Mouse (Mus musculus): Measurements from ENCODE around the gene D8Ertd738e. TPM values are rescaled to one million over a fixed set of nuclear protein-coding genes. Genes with fewer than 3 reads are reported as not detected.
"Not testable (repeated sequence)": the region's sequence is repeated elsewhere in the genome, so short reads cannot be mapped to it uniquely, and the experiment has no call there.

Gene D8Ertd738e
- 323 and 339 TPM in 2 replicates for polyA plus RNA-seq (2014; fragmentation: Nextera tagmentation; extraction: Ambion mirVana)

GRCm38 (mm10) chr8:84249257-84250170 is at the start of gene D8Ertd738e:
D8Ertd738e (minus strand) TSS chr8:84249719.
- Histone ChIP-seq H3K36me3 (ENCODE audit: control insufficient read depth, insufficient read depth, low read length) (peaks cover 38% of the 10 kb centered on the region), H3K4me1 (replicated peaks; ENCODE audit: control insufficient read depth, insufficient read depth, low read length) (peaks cover 5% of the 10 kb centered on the region), H3K4me2 (peak within 1 kb of the TSS; percentile 69), H3K27me3 (replicated peaks; ENCODE audit: control insufficient read depth, insufficient read depth, low read length) (no peaks in the 10 kb centered on the region), H3K27ac (ENCODE audit: low read depth, low read length) (peak within 1 kb of the TSS; percentile 74), H3K4me3 (ENCODE audit: low read depth, low read length) (peak within 1 kb of the TSS; percentile 96), H3K9ac (ENCODE audit: low read depth, low read length) (peak within 1 kb of the TSS; percentile 95), H3K9me3 (ENCODE audit: control insufficient read depth, low read length) (no peaks in the 10 kb centered on the region)
- WGBS = 3% methylated on average over 52 of the region's 52 CpGs
- ATAC-seq (replicated peaks; ENCODE audit: low FRiP score) (peak; percentile 94), DNase-seq (ENCODE audit: low spot score) (peak; percentile 85)

- Histone ChIP-seq H3K9ac (ENCODE audit: low read depth, low read length) (no peak overlapping the region), H3K4me2 (no peak overlapping the region), H3K4me1 (replicated peaks; ENCODE audit: control insufficient read depth, insufficient read depth, low read length) (no peaks in the 10 kb centered on the region), H3K4me3 (ENCODE audit: low read depth, low read length) (no peak overlapping the region), H3K27me3 (replicated peaks; ENCODE audit: control insufficient read depth, insufficient read depth, low read length) (no peaks in the 10 kb centered on the region; the same call in 1 of the 2 replicates), H3K36me3 (ENCODE audit: control insufficient read depth, insufficient read depth, low read length) (no peaks in the 10 kb centered on the region), H3K27ac (ENCODE audit: low read depth, low read length) (no peak overlapping the region), H3K9me3 (ENCODE audit: control insufficient read depth, low read length) (no peaks in the 10 kb centered on the region)
- 73% methylated on average over 5 of the region's 5 CpGs for WGBS
- ATAC-seq (replicated peaks; ENCODE audit: low FRiP score) = no peak
- DNase-seq (ENCODE audit: low spot score) = no peak
Measured at GRCm38 (mm10) chr8:84297029-84297785, 47.7 kb upstream of the D8Ertd738e start.

GRCm38 (mm10) chr8:84291688-84292087 is 42.2 kb upstream of the D8Ertd738e start:
- Histone ChIP-seq H3K4me3 (ENCODE audit: low read depth, low read length) (no peak overlapping the region), H3K9me3 (ENCODE audit: control insufficient read depth, low read length) (no peaks in the 10 kb centered on the region), H3K9ac (ENCODE audit: low read depth, low read length) (no peak overlapping the region), H3K36me3 (ENCODE audit: control insufficient read depth, insufficient read depth, low read length) (no peaks in the 10 kb centered on the region), H3K4me2 (no peak overlapping the region), H3K27ac (ENCODE audit: low read depth, low read length) (no peak overlapping the region), H3K4me1 (replicated peaks; ENCODE audit: control insufficient read depth, insufficient read depth, low read length) (no peaks in the 10 kb centered on the region), H3K27me3 (replicated peaks; ENCODE audit: control insufficient read depth, insufficient read depth, low read length) (no peaks in the 10 kb centered on the region; the same call in 1 of the 2 replicates)
- WGBS = 23% methylated on average over 8 of the region's 8 CpGs
- ATAC-seq (replicated peaks; ENCODE audit: low FRiP score) (no peak), DNase-seq (ENCODE audit: low spot score) (peak; percentile 41)

- no peaks in the 10 kb centered on the region for H3K9me3 ChIP-seq (ENCODE audit: control insufficient read depth, low read length)
- ATAC-seq (replicated peaks; ENCODE audit: low FRiP score) = no peak
Measured at GRCm38 (mm10) chr8:84291086-84291485, 41.6 kb upstream of the D8Ertd738e start.

GRCm38 (mm10) chr8:84288892-84289291 is 39.4 kb upstream of the D8Ertd738e start:
- Histone ChIP-seq H3K4me1 (replicated peaks; ENCODE audit: control insufficient read depth, insufficient read depth, low read length) (peaks cover 4% of the 10 kb centered on the region; the same call in 1 of the 2 replicates), H3K27ac (ENCODE audit: low read depth, low read length) (no peak overlapping the region), H3K9me3 (ENCODE audit: control insufficient read depth, low read length) (no peaks in the 10 kb centered on the region), H3K4me2 (no peak overlapping the region), H3K36me3 (ENCODE audit: control insufficient read depth, insufficient read depth, low read length) (no peaks in the 10 kb centered on the region), H3K4me3 (ENCODE audit: low read depth, low read length) (no peak overlapping the region), H3K27me3 (replicated peaks; ENCODE audit: control insufficient read depth, insufficient read depth, low read length) (no peaks in the 10 kb centered on the region; the same call in 1 of the 2 replicates), H3K9ac (ENCODE audit: low read depth, low read length) (no peak overlapping the region)
- no peak for DNase-seq (ENCODE audit: low spot score)
- ATAC-seq (replicated peaks; ENCODE audit: low FRiP score) = no peak
- 50% methylated on average over 2 of the region's 2 CpGs for WGBS

More at GRCm38 (mm10) chr8:84291086-84291485, 41.6 kb upstream of the D8Ertd738e start:
- no peak for DNase-seq (ENCODE audit: low spot score)
- Histone ChIP-seq H3K4me2 (no peak overlapping the region), H3K27me3 (replicated peaks; ENCODE audit: control insufficient read depth, insufficient read depth, low read length) (no peaks in the 10 kb centered on the region; the same call in 1 of the 2 replicates), H3K4me1 (replicated peaks; ENCODE audit: control insufficient read depth, insufficient read depth, low read length) (no peaks in the 10 kb centered on the region), H3K4me3 (ENCODE audit: low read depth, low read length) (no peak overlapping the region), H3K27ac (ENCODE audit: low read depth, low read length) (no peak overlapping the region), H3K9ac (ENCODE audit: low read depth, low read length) (no peak overlapping the region), H3K36me3 (ENCODE audit: control insufficient read depth, insufficient read depth, low read length) (no peaks in the 10 kb centered on the region)
- WGBS = 65% methylated on average over 5 of the region's 5 CpGs

GRCm38 (mm10) chr8:84285665-84286064 is 36.1 kb upstream of the D8Ertd738e start:
- ATAC-seq (replicated peaks; ENCODE audit: low FRiP score) = not testable (repeated sequence)

GRCm38 (mm10) chr8:84284608-84285063 is 35.1 kb upstream of the D8Ertd738e start:
- DNase-seq (ENCODE audit: low spot score) (peak; percentile 39), ATAC-seq (replicated peaks; ENCODE audit: low FRiP score) (no peak)
- Histone ChIP-seq H3K9ac (ENCODE audit: low read depth, low read length) (no peak overlapping the region), H3K4me1 (replicated peaks; ENCODE audit: control insufficient read depth, insufficient read depth, low read length) (peaks cover 4% of the 10 kb centered on the region), H3K4me2 (peak overlapping the region; percentile 21; the same call in 1 of the 2 replicates), H3K36me3 (ENCODE audit: control insufficient read depth, insufficient read depth, low read length) (no peaks in the 10 kb centered on the region), H3K27ac (ENCODE audit: low read depth, low read length) (no peak overlapping the region; the same call in 1 of the 2 replicates), H3K27me3 (replicated peaks; ENCODE audit: control insufficient read depth, insufficient read depth, low read length) (no peaks in the 10 kb centered on the region), H3K9me3 (ENCODE audit: control insufficient read depth, low read length) (no peaks in the 10 kb centered on the region), H3K4me3 (ENCODE audit: low read depth, low read length) (no peak overlapping the region)
- 31% methylated on average over 9 of the region's 9 CpGs for WGBS

More at GRCm38 (mm10) chr8:84285665-84286064, 36.1 kb upstream of the D8Ertd738e start:
- H3K9me3 ChIP-seq (ENCODE audit: control insufficient read depth, low read length); H3K4me1 ChIP-seq (replicated peaks; ENCODE audit: control insufficient read depth, insufficient read depth, low read length); H3K4me3 ChIP-seq (ENCODE audit: low read depth, low read length); H3K9ac ChIP-seq (ENCODE audit: low read depth, low read length); H3K27ac ChIP-seq (ENCODE audit: low read depth, low read length); H3K4me2 ChIP-seq; H3K27me3 ChIP-seq (replicated peaks; ENCODE audit: control insufficient read depth, insufficient read depth, low read length); H3K36me3 ChIP-seq (ENCODE audit: control insufficient read depth, insufficient read depth, low read length): not testable (repeated sequence)
- DNase-seq (ENCODE audit: low spot score) = peak; percentile 43
- WGBS = 45% methylated on average over 5 of the region's 5 CpGs

GRCm38 (mm10) chr8:84280777-84281176 is 31.3 kb upstream of the D8Ertd738e start:
- H3K9me3 ChIP-seq (ENCODE audit: control insufficient read depth, low read length) = no peaks in the 10 kb centered on the region
- DNase-seq (ENCODE audit: low spot score) (no peak), ATAC-seq (replicated peaks; ENCODE audit: low FRiP score) (no peak)
- H3K4me3 ChIP-seq (ENCODE audit: low read depth, low read length) = no peak overlapping the region
- H3K9ac ChIP-seq (ENCODE audit: low read depth, low read length) = no peak overlapping the region
- no peak overlapping the region for H3K4me2 ChIP-seq
- no peaks in the 10 kb centered on the region for H3K27me3 ChIP-seq (replicated peaks; ENCODE audit: control insufficient read depth, insufficient read depth, low read length)
- no peaks in the 10 kb centered on the region for H3K36me3 ChIP-seq (ENCODE audit: control insufficient read depth, insufficient read depth, low read length)
- no peak overlapping the region for H3K27ac ChIP-seq (ENCODE audit: low read depth, low read length)
- peaks cover 7% of the 10 kb centered on the region for H3K4me1 ChIP-seq (replicated peaks; ENCODE audit: control insufficient read depth, insufficient read depth, low read length)
- WGBS = 57% methylated on average over 10 of the region's 10 CpGs

Measured in liver, embryonic 11.5 days (tissue).